Mouse (Mus musculus): Measurements from ENCODE around the gene Ubald2.

DNA sequence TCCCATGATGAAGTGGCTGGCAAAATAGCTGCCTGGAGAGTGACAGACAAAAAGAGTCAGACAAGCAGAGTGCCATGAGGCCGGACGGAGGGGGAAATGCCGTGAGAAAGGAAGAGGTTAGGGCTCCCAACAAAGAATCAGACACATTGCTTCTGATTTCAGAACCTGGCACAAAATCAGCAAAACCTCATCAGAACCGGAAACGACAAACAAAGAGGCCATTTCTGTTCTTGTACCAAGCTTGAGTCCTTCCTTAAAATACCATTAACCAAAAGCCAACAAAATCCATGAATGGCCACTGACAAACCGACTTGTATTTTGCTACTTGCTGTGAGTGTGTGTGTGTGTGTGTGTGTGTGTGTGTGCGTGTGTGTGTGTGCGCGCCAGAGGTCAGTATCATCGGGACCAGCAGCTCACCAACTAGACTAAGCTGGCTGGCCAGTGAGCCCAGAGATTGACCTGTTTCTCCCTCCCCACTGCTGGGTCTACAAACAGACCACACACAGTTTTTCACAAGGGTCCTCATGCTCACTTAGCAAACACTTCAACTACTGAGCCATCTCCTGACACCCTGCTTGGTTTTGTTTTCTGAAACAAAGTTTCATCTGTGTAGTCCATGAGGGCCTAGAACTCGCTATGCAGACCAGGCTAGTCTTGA, 37.5 kb upstream of the Ubald2 start:
- TF ChIP-seq CTCF (IDR thresholded peaks at IDR 0.05 in 2 of 3, conservative IDR thresholded peaks at IDR 0.05 in 1 of 3; ENCODE audit: control insufficient read depth in 1 of 3, insufficient read depth in 1 of 3, low read depth in 2 of 3, low read length in 3 of 3, poor library complexity in 1 of 3, severe bottlenecking in 1 of 3) (no peak), POLR2A (IDR thresholded peaks at IDR 0.05; ENCODE audit: control insufficient read depth in 1 of 2, insufficient read depth in 1 of 2, low read depth in 1 of 2, low read length in 2 of 2, poor library complexity in 1 of 2) (no peak), EP300 (IDR thresholded peaks at IDR 0.05; ENCODE audit: low read depth in 1 of 2, low read length in 2 of 2) (no peak), ELF1 (IDR thresholded peaks at IDR 0.05; ENCODE audit: low read depth, low read length) (no peak), KAT2A (conservative IDR thresholded peaks at IDR 0.05; ENCODE audit: low read depth, low read length) (no peak), USF1 (IDR thresholded peaks at IDR 0.05; ENCODE audit: low read depth, low read length) (no peak), TAL1 (IDR thresholded peaks at IDR 0.05; ENCODE audit: low read length) (no peak), TBP (IDR thresholded peaks at IDR 0.05; ENCODE audit: low read depth, low read length) (no peak), RCOR1 (IDR thresholded peaks at IDR 0.05; ENCODE audit: low read depth, low read length) (no peak)
